Mouse (Mus musculus) liver (tissue): ENCODE measurements around the gene Trim43a.
"Not testable (repeated sequence)": the region's sequence is repeated elsewhere in the genome, so short reads cannot be mapped to it uniquely, and the experiment has no call there.

Experiments used
- DNase-seq: peaks from one replicate; pipeline ENCODE4 v3.0.0-alpha.2; 2020; ENCODE audit warnings: mixed read lengths

Trim43a gene

DNA sequence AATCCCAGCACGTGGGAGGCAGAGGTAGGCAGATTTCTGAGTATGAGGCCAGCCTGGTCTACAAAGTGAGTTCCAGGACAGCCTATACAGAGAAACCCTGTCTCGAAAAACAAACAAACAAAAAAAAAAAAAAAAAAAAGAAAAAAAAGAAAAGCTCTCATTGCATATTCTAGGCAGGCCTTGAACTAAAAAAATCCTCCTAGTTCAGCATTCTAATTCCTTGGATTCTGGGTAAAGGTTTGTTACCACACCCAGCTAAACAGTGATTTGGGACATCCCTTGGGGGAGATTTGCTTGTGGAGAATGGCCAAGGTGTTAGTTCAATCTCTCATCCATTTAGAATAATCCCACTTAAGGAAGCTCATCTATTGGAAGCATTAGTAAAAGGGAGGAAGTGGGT, at the start of gene Trim43a:
Trim43a (plus strand) TSS at position 301 of the 400 bp plus-strand sequence.
- not testable (repeated sequence) for DNase-seq

DNA sequence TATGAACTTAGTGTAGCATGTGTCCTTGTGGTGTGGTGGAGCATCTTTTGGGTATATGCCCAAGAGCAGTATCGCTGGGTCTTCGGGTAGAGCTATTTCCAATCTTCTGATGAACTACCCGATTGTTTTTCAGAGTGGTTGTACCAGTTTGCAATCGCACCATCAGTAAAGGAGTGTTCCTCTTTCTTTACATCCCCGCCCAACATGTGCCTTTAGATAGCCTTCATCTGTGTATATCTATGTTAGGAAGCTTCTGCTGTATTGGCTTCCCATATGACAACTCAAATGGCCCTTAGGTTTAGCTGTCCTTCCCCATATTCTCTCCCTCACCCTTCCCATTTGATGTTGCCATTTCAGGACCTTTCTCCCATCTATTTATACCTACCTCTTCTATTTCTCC, 46.6 kb upstream of the Trim43a start:
- DNase-seq = no peak

DNA sequence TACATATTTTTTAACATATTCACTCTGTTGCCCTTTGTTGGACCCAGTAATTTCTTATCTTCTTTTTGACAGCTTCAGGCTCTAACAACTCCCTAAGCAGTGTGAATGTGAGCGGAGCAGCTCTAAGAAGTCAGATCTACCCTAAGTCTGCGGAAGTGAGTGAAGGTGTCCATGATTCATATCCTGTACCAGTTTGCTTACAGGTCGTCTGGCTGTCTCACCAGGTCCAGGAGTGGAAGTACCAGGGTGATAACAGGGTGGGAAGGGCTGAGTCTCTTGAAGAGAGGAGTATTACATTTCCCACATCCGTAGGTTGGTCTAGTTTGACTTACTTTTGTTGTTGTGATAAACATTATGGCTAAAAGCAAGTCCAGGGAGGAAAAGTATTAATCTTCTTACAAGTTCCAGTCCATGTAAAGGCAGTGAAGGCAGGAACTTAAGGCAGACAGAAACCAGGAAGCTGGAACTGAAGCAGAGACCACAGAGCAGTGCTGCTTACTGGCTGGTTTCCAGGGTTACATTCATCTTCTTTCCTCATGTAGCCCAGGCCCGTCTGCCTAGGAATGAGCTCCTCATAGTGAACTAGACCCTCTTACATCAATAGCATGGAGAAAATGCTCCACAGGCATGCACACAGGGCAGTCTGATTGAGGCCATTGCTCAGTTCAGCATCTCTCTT, 41.0 kb upstream of the Trim43a start:
- no peak for DNase-seq

DNA sequence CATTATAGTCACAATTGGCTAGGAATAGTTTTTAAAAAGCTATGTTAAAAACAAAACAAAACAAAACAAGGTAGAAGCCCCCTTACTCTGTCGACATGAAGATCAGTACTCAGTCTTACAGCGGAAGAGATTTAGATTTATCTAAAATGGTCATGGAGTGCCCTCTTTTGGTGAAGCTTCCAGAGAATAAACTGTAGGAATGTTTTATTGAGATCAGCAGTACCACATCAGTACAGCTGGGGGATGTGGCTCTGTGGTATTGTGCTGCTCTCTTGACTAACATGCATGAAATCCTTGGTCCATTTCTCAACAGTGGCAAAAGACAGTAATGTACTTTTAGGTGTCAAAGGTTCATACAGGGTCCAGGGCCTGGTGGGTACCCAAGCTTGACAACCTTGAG, 37.9 kb upstream of the Trim43a start:
- no peak for DNase-seq

- DNase-seq = no peak
Observed at GRCm38 (mm10) chr9:88545534-88545933, 35.2 kb upstream of the Trim43a start.

GRCm38 (mm10) chr9:88546166-88546565, 34.5 kb upstream of the Trim43a start:
- peak; percentile 70 for DNase-seq

DNA sequence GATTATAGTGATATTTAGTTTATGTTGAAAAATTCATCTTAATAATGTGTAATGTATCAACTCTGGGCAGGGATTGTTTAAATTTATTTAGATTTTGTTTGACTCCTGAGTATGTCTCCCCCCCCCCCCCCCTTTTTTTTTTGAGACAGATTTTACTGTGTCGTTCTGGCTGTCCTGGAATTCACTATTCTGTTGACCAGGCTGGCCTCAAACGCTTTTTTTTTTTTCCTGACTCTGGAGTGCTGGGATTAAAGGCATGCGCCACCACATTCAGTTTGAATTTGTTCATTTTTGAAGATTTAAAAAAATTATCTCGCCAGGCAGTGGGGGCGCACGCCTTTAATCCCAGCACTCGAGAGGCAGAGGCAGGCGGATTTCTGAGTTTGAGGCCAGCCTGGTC, 34.0 kb upstream of the Trim43a start:
- no peak for DNase-seq

DNA sequence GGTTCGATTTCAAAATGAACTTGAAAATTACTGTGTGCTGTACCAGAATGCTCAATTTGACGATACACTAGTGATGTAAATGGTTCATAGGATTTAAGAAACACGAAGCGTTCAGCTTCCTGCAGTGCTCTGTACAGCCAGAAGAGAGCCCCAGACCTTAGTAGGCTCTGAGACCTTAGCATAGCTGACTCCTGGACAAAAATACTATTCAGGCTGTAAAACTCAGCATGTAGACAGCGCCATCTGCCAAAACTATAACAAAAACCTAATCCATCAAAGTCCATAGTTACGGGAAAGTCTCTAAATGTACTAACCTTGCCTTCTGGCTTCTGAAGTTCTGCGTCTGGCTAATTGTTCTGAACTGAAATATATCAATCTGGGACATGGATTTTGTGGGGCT, 33.4 kb upstream of the Trim43a start:
- no peak for DNase-seq

GRCm38 (mm10) chr9:88547851-88548613, 32.7 kb upstream of the Trim43a start, which contains the start of gene Zfp949:
TSS of gene Zfp949 (plus strand) at chr9:88548020.
- peak; percentile 74 for DNase-seq

GRCm38 (mm10) chr9:88548614-88548945, 32.1 kb upstream of the Trim43a start:
- DNase-seq = no peak

DNA sequence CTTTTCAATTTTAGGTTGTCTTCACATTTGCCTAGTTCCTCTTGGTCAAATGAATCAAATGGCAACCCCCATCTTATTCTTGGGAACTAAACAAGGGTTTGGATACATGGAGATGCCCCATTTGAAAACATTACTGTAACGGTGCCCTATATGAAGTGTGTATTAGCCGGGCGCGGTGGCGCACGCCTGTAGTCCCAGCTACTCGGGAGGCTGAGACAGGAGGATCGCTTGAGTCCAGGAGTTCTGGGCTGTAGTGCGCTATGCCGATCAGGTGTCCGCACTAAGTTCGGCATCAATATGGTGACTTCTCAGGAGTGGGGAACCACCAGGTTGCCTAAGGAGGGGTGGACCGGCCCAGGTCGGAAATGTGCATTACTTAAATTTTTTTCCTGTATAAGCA, 27.6 kb upstream of the Trim43a start:
- no peak for DNase-seq

GRCm38 (mm10) chr9:88558146-88558545, 22.5 kb upstream of the Trim43a start:
- DNase-seq = no peak

DNA sequence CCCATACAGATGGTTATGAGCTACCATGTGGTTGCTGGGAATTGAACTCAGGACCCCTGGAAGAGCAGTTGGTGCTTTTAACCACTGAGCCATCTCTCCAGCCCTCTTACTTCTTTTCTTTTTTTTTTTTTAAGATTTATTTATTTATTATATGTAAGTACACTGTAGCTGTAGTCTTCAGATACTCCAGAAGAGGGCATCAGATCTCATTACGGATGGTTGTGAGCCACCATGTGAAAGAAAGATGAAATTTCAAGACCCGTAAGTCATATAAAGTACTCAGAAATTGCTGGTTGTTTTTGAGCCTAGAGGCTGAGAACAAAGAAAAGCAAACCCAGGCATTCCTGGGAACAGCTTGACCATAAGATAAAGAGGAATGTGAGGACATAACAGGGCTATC, 19.2 kb upstream of the Trim43a start:
- DNase-seq = not testable (repeated sequence)

DNA sequence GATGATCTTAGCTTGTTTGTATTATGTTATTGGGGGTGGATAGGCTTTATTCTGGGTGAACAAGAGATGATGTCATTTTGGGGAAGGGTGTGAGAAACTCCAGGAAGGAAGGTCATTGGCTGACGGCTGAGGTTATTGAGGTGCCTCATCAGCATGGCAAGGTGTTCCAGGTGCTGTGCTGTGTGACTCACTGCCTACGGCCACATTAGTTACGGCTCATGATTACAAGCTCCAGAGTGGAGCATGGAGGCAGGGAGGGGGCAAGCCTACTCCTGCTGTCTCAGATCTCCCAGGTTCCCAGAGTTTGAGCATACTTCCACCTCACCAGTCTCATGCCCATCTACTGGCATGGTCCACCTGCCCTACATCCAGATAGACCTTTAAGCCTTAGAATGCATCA, 10.2 kb upstream of the Trim43a start:
- not testable (repeated sequence) for DNase-seq

DNA sequence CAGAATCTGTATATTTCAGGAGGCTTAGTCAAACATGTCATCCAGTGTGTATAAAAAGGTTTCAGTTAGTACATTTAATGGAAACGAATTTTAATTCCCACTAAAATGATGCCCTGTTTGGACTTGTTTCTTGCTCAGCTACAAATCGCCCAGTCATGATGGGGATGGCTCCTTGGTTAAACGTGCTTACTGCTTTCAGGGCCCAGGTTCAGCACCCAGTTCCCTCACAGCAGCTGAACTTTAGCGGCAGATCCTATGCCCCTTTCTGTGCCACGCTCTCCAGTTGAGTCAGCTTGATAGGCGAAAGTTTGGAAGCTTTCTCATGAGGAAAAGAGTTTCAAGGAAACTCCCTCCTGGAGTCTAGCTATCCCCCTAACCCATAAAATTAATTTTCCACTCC, 13.0 kb downstream of the Trim43a start:
- not testable (repeated sequence) for DNase-seq

GRCm38 (mm10) chr9:88599206-88600162, 18.8 kb downstream of the Trim43a start:
- peak; percentile 91 for DNase-seq

DNA sequence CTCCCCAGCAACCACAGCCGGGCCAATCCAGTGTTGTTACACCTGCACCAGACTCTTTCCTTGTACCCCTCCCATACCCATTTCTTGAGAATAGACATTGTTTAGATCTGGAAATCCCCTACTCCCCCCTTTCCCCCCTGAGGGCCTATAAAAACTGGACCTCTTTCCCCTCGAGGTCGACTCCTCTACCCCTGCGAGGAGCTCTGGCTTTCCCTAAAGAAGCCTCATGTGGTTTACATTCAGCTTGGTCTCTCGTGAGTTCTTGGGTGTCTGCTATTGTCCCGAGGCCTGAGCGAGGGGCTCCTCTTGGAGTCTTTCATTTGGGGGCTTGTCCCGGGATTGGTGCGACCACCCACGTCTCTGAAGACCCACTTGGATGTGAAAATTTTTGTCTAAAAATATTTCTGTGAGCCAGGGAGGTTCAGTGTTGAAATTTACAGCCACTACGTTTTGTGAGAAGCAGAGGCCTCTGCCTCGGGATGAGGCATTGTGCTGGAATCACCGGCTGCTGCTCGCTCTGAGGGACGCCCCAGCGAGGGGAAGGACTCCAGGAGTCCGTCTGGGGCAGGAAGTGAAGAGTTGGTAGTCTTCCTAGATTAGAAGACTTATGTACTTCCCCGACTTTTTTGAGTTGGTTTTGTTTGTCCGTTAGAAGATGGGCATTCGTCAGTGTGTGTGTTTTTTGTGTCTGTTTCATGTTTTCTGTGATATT, 45.3 kb downstream of the Trim43a start:
- DNase-seq = not testable (repeated sequence)

- DNase-seq = not testable (repeated sequence)
Observed at GRCm38 (mm10) chr9:88638125-88638524, 57.4 kb downstream of the Trim43a start.
